Mouse (Mus musculus) midbrain, embryonic 16.5 days (tissue): ENCODE measurements around the gene Atp6v1a. TPM values are rescaled to one million over a fixed set of nuclear protein-coding genes. Genes with fewer than 3 reads are reported as not detected.
A peak's percentile ranks its signal among the peaks of the same experiment; 100 is the strongest.

Experiments used
- ATAC-seq: fragments of 200-750 bp; cut with Nextera tagmentation; 2 replicates; pipeline ENCODE4 v1.8.0; 2017; ENCODE audit warnings: moderate TSS enrichment
- H3K27ac ChIP-seq: fragments of 300-500 bp; sonication (generic); 2 replicates; pipeline ENCODE4 v1.5.1; 2014; ENCODE audit warnings: mild to moderate bottlenecking, low read length, mixed read lengths
- H3K27me3 ChIP-seq: fragments of 300-500 bp; sonication (generic); 2 replicates; pipeline ENCODE4 v1.6.1; 2014; ENCODE audit warnings: low read depth, low read length, mixed read lengths; ENCODE audit not compliant: control insufficient read depth, insufficient read depth
- H3K36me3 ChIP-seq: fragments of 300-500 bp; sonication (generic); 2 replicates; pipeline ENCODE4 v1.6.1; 2014; ENCODE audit warnings: mild to moderate bottlenecking, low read length, moderate library complexity, mixed read lengths; ENCODE audit not compliant: control insufficient read depth, insufficient read depth
- H3K4me1 ChIP-seq: fragments of 300-500 bp; sonication (generic); 2 replicates; pipeline ENCODE4 v1.6.1; 2014; ENCODE audit warnings: mild to moderate bottlenecking, low read length, mixed read lengths; ENCODE audit not compliant: control insufficient read depth, insufficient read depth
- H3K4me2 ChIP-seq: fragments of 300-500 bp; sonication (generic); 2 replicates; pipeline ENCODE4 v1.6.1; 2014; ENCODE audit warnings: mild to moderate bottlenecking, low read length, mixed read lengths
- H3K4me3 ChIP-seq: fragments of 300-500 bp; sonication (generic); 2 replicates; pipeline ENCODE4 v1.5.1; 2014; ENCODE audit warnings: low read depth, mild to moderate bottlenecking, low read length, moderate library complexity, mixed read lengths
- H3K9ac ChIP-seq: fragments of 300-500 bp; sonication (generic); 2 replicates; pipeline ENCODE4 v1.6.1; 2014; ENCODE audit warnings: low read depth, low read length, mixed read lengths
- H3K9me3 ChIP-seq: fragments of 300-500 bp; sonication (generic); replicated peaks from 2 replicates; pipeline ENCODE4 v1.6.1; 2014; ENCODE audit warnings: mild to moderate bottlenecking, low read length, mixed read lengths; ENCODE audit not compliant: control insufficient read depth, poor library complexity, severe bottlenecking
- WGBS: fragments of 180-500 bp; shearing (Covaris S2); extraction: QIAGEN DNeasy Blood & Tissue Kit; methylation state at CpG from one replicate; pipeline ENCODE4 v1.1.7; 2014; 5-methylcytosine and 5-hydroxymethylcytosine counted together
- polyA plus RNA-seq: library from polyadenylated mRNA; unstranded; fragments of >200 nt; fragmentation: Nextera tagmentation; extraction: Ambion mirVana; gene quantifications from 2 replicates; pipeline ENCODE4 v1.2.1, GENCODE M21; 2015

The Atp6v1a gene
- polyA plus RNA-seq, 1 experiment from 2014 or later, result 172 TPM

DNA sequence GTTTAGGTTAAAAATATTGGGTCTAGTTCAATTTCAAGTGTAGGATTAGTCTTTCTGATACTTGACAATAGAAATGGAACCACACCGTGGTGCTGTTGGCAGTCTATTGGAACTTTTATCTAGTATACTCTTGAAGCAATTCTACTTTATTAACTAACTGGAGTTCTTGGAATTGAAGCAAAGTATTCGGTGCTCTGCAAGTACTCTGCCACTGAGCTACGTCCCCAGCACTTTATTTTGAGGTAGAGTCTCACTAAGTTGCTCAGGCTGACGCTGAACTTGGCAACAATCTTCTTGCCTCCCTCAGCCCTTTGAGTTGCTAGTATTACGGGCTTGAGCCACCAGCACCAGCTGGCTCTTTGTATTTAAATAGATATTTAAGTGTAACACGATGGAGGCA is 2.0 kb upstream of the Atp6v1a start:
- Histone ChIP-seq H3K9ac (no peak overlapping the region), H3K9me3 (no peaks in the 10 kb centered on the region), H3K4me1 (peaks cover 23% of the 10 kb centered on the region), H3K4me3 (no peak overlapping the region), H3K27ac (no peak overlapping the region), H3K27me3 (no peaks in the 10 kb centered on the region), H3K4me2 (peak overlapping the region; percentile 30; the same call in 1 of the 2 replicates), H3K36me3 (no peaks in the 10 kb centered on the region)
- WGBS, result 41% methylated on average over 6 of the region's 6 CpGs
- no peak for ATAC-seq

DNA sequence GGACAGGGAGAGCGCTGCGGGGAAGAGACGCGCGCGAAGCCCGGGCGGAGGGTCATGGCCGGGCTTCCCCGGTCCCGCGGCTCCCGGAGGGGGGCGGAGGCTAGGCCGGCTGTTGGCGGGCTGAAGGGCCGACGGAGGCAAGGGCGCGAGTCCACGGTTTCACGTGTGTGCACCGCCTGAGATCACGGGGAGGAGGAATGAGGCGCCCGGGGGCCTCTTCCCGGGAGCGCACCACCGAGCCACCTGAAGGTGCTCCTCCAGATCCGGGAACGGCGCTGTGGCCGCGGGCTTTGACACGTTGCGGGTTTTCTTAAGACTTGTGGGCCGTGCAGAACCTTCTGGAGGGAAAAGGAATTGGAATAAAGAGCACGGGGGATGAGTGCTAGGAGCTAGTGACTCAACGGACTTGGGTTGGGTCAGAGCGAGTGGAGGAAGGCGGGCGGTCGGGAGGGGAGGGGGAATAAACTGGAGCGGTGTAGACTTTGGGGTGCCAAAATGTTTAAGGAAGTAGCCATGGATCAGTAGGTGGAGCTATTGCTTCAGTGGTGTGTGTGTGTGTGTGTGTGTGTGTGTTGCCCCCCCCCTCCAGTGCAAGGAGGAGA is 782 bp upstream of the Atp6v1a start:
- ATAC-seq, result peak; percentile 33
- H3K4me3 ChIP-seq, result peak overlapping the region; percentile 99
- no peaks in the 10 kb centered on the region for H3K36me3 ChIP-seq
- peak overlapping the region; percentile 68 for H3K4me2 ChIP-seq
- under 1% methylated on average over 40 of the region's 44 CpGs for WGBS
- no peaks in the 10 kb centered on the region for H3K27me3 ChIP-seq
- no peaks in the 10 kb centered on the region for H3K9me3 ChIP-seq
- H3K4me1 ChIP-seq, result peaks cover 23% of the 10 kb centered on the region
- peak overlapping the region; percentile 92 for H3K9ac ChIP-seq
- peak overlapping the region; percentile 98 for H3K27ac ChIP-seq

DNA sequence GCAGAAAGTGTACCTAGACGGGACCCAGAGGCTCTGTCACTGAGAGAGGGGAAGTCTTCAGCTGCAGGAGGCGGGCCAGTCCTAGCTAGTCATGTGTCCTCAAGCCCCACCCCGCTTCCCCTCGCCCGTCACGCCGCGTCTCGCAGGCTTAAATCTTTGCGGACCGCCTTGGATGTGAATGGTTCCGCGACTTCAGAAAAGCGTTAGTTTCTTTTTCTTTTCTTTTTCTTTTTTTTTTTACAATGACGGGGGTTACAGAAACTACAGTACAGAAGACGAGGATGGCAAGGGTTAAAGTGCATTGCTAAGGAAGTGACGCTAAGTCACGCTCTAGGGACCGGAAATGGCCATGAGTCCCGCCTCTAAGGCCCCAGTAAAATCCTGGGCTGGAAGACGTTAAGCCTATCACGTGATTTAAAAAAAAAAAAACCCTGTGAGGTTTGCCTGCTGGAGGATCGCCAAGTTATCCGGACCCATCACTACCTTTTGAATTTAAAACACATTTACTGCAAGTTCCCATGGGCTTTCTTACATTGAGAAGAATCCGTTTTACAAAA is 448 bp downstream of the Atp6v1a start:
- H3K27ac ChIP-seq, result peak overlapping the region; percentile 98
- peaks cover 23% of the 10 kb centered on the region for H3K4me1 ChIP-seq
- no peaks in the 10 kb centered on the region for H3K9me3 ChIP-seq
- no peaks in the 10 kb centered on the region for H3K36me3 ChIP-seq
- under 1% methylated on average over 25 of the region's 25 CpGs for WGBS
- H3K9ac ChIP-seq, result peak overlapping the region; percentile 94
- peak overlapping the region; percentile 97 for H3K4me2 ChIP-seq
- H3K4me3 ChIP-seq, result peak overlapping the region; percentile 99
- peak; percentile 93 for ATAC-seq
- H3K27me3 ChIP-seq, result no peaks in the 10 kb centered on the region

DNA sequence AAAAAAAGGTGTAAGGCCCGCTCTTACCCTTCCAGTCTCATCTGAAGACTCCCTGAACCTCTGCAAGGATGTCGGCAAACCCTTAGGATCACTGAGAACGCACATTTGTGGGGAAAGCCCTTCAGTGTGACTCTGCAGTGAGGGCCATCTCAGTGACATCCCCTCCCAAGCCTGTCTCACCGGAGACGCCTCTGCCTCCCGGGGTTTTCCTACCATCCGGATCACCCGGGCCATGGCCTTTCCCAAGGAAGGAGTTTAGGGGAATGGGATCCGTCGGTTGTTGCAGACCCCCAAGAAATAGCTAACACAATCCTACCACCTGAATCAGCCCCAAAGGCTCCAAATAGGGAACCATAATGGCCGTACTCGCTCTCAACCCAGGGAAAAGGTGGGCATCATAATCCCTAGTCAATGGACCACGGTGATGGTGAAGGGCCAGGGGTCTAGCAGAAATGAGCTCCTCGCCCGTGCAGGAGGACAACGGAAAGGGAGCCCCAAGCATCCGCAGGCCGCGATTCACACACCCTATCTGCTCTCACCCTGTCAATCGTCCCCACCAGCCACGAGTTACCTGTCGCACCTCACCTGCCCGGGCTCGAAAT is 1.0 kb downstream of the Atp6v1a start:
- peak; percentile 70; the same call in 1 of the 2 replicates for ATAC-seq
- Histone ChIP-seq H3K9me3 (no peaks in the 10 kb centered on the region), H3K4me1 (peaks cover 23% of the 10 kb centered on the region), H3K4me3 (peak overlapping the region; percentile 99), H3K27me3 (no peaks in the 10 kb centered on the region), H3K9ac (peak overlapping the region; percentile 94), H3K36me3 (no peaks in the 10 kb centered on the region), H3K4me2 (peak overlapping the region; percentile 97), H3K27ac (peak overlapping the region; percentile 98)
- 1% methylated on average over 24 of the region's 24 CpGs for WGBS

DNA sequence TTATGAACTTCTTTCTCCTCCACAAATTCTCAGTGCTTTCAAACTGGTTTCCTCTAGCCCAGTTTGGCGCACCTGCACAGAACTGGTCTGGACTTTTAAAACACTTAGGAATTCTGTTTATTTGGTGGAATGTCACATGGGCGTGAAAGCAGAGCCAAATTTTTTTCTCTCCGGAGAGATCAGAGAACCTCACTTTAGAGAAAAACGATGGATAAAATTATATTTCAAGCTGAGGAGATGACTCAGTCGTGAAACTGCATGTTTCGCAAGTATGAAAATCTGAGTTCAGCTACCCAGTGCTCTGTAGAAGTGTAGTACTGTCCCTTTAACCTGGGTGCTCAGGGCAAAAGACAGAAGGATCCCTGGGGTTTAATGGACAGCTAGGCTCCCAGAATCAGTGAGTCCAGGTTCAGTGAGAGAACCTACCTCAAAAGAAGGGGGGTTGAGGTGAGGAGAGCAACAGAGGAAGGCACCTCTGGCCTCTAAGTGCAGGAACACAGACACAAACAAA is 2.9 kb downstream of the Atp6v1a start:
- Histone ChIP-seq H3K4me2 (no peak overlapping the region), H3K27ac (no peak overlapping the region), H3K27me3 (no peaks in the 10 kb centered on the region), H3K4me1 (peaks cover 21% of the 10 kb centered on the region), H3K9ac (no peak overlapping the region), H3K4me3 (no peak overlapping the region), H3K9me3 (no peaks in the 10 kb centered on the region), H3K36me3 (no peaks in the 10 kb centered on the region)
- WGBS, result 90% methylated on average over 6 of the region's 6 CpGs
- ATAC-seq, result no peak

DNA sequence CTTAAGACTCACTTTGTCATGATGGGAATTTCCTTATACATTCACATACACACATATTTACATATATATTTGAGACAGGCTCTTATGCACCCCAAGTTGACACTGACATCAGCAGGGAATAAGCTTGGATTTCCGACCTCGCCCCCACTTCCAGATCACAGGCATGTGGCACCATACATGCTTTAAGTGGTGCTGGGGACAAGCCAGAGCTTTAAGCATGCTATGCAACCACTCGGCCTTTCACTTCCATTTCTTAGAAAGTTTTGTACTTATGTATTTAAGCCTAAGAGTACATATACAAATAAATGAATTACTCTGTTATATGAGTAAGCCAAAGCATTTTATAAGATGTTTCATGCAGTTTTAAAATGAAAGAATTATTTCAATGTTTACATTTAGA is 6.3 kb downstream of the Atp6v1a start:
- 91% methylated on average over 3 of the region's 3 CpGs for WGBS
- no peak for ATAC-seq
- H3K9me3 ChIP-seq, result no peaks in the 10 kb centered on the region
- no peak overlapping the region for H3K4me2 ChIP-seq
- no peaks in the 10 kb centered on the region for H3K27me3 ChIP-seq
- H3K9ac ChIP-seq, result no peak overlapping the region
- H3K4me3 ChIP-seq, result no peak overlapping the region
- H3K4me1 ChIP-seq, result peaks cover 15% of the 10 kb centered on the region
- no peaks in the 10 kb centered on the region for H3K36me3 ChIP-seq
- no peak overlapping the region for H3K27ac ChIP-seq

DNA sequence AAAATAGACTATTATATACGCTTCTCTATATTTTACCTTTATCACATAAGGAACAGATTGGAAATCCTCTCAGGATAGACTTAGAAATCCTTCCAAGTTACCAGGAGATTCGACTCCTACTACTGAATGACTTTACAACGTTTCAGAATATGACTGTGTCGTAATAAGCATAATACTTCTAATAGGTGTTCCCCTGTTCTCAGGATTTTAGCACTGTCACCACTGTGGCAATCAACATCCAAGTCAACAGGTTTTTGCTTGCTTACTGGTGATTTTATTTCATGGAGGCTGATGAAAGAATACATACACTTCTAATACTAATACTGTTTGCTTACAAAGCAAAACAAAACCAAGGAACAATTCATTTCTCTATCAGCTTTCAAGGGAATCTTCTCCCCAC is 7.2 kb downstream of the Atp6v1a start:
- no peak overlapping the region for H3K4me3 ChIP-seq
- 88% methylated on average over 4 of the region's 4 CpGs for WGBS
- no peak overlapping the region for H3K27ac ChIP-seq

DNA sequence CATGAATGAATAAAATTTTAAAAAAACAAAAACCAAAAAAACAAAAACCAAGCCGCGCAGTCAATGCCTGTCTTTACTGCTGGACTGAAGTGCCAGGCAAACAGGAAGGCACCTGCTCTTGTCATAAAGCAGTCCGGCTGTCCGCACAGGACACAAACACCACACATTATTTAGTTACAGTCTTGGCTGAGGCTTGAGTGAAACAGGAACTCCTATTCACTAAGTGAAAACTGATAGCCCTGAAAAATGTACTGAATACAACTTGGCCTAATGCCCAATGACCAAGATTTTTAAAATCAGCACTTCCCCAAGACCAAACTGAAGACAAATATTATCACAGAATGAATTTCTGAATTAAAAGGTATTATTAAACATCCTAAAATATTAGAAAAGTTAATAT is 13.1 kb downstream of the Atp6v1a start:
- WGBS, result 74% methylated on average over 4 of the region's 4 CpGs
- no peak overlapping the region for H3K4me3 ChIP-seq

More for the DNA sequence above, 7.2 kb downstream of the Atp6v1a start:
- Histone ChIP-seq H3K27me3 (no peaks in the 10 kb centered on the region), H3K4me1 (peaks cover 6% of the 10 kb centered on the region), H3K36me3 (no peaks in the 10 kb centered on the region), H3K4me2 (no peak overlapping the region), H3K9me3 (no peaks in the 10 kb centered on the region), H3K9ac (no peak overlapping the region)
- no peak for ATAC-seq

DNA sequence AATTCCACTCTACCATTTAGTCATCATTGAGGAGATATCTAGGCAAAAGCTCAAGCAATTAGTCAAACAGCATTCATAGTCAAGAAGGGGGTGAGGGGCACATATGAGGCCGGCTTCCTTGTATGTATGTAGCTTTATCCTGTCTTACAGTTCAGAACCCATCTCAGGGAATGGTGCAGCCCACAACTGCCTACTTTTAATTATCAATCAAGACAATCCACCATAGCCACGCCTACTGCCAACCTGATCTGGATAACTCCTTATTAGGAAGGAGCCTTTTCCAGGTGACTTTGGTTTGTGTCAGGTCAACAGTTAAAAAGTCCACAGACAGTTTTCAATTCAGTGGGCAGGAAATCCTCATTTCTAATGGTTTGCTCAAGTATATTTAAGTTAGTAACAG is 14.1 kb downstream of the Atp6v1a start:
- H3K4me3 ChIP-seq, result no peak overlapping the region
- no peaks in the 10 kb centered on the region for H3K4me1 ChIP-seq
- no peak overlapping the region for H3K9ac ChIP-seq
- H3K9me3 ChIP-seq, result no peaks in the 10 kb centered on the region
- H3K27ac ChIP-seq, result no peak overlapping the region
- no peaks in the 10 kb centered on the region for H3K36me3 ChIP-seq
- no peaks in the 10 kb centered on the region for H3K27me3 ChIP-seq
- no peak for ATAC-seq
- whole genome bisulfite sequencing, result 86% methylated on average over 2 of the region's 2 CpGs
- H3K4me2 ChIP-seq, result no peak overlapping the region

More for the DNA sequence above, 13.1 kb downstream of the Atp6v1a start:
- no peaks in the 10 kb centered on the region for H3K27me3 ChIP-seq
- no peak overlapping the region for H3K9ac ChIP-seq
- H3K36me3 ChIP-seq, result no peaks in the 10 kb centered on the region
- H3K4me1 ChIP-seq, result no peaks in the 10 kb centered on the region
- H3K4me2 ChIP-seq, result no peak overlapping the region
- H3K9me3 ChIP-seq, result no peaks in the 10 kb centered on the region
- H3K27ac ChIP-seq, result no peak overlapping the region
- no peak for ATAC-seq
